27 mouse cellular contexts compared by ENCODE assay signal in genomic region chr10:109603241-109603640, GRCm38 (mm10).
DNase-seq lines count a peak whose midpoint lies in the region; ATAC-seq and TF ChIP-seq lines count a peak whose summit lies in the region.
"Had no signal": no experiment of that assay in that cellular context is flagged by ENCODE, and none has a peak within 500 bp of the region (broad histone marks: within the 10 kb centered on the region; RNA-seq: fewer than 3 reads in every experiment).

No protein-coding gene starts in this region.

- H3K27ac ChIP-seq in layer of hippocampus, adult 2 months, result peak overlapping the region; percentile 49; the same call in 1 of the 2 replicates
- H3K27ac ChIP-seq in left cerebral cortex, adult 2 months, result peak overlapping the region; percentile 81
- H3K27ac ChIP-seq: embryonic facial prominence, embryonic 13.5 days; embryonic facial prominence, embryonic 15.5 days; forebrain, embryonic 10.5 days; forebrain, embryonic 12.5 days had no signal

- no peak for DNase-seq in frontal cortex, postnatal 10 days (ENCODE audit: low spot score in 2 of 2)
- no peak for DNase-seq in layer of hippocampus, adult 2 months (ENCODE audit: low spot score in 2 of 2)
- no peak for DNase-seq in layer of hippocampus, adult 9-10 months (ENCODE audit: low spot score)
- DNase-seq in left cerebral cortex, adult 2 months (ENCODE audit: extremely low spot score in 1 of 2, low spot score in 2 of 2), result no peak
- DNase-seq in left cerebral cortex, adult 11 months (ENCODE audit: low spot score), result no peak
- no peak for DNase-seq in testis, postnatal 10 days (ENCODE audit: low spot score)
- DNase-seq: adrenal gland, adult 8-10 months; adrenal gland, postnatal 14 days; adrenal gland, postnatal 36 days; B cell, adult 2 months; cerebellum, adult 11 months; cerebellum, adult 18-20 months; cerebellum, adult 8-10 months; cerebellum, adult 9-11 months; cerebellum, postnatal 14 days; cerebellum, postnatal 36 days; embryo, embryonic 11 days had no signal

- intact Hi-C loops in left cerebral cortex, adult 2 months (cut with DNase I), result no loop called here

- peak; percentile 24; the same call in 1 of the 2 replicates for ATAC-seq in frontal cortex, adult (ENCODE audit: low TSS enrichment)
- ATAC-seq: activated CD4-positive, CD25-positive, alpha-beta regulatory T cell, adult 4 months; CD4-positive, CD25-positive, alpha-beta regulatory T cell, adult 4 months; forebrain, embryonic 14.5 days; Patski had no signal

- H3K4me3 ChIP-seq in layer of hippocampus, adult 2 months, result no peak overlapping the region
- no peak overlapping the region for H3K4me3 ChIP-seq in left cerebral cortex, adult 2 months
- H3K4me3 ChIP-seq: embryonic facial prominence, embryonic 13.5 days; embryonic facial prominence, embryonic 15.5 days; erythroblast, embryonic 14.5 days; forebrain, embryonic 10.5 days; forebrain, embryonic 12.5 days had no signal

- TF ChIP-seq CTCF in layer of hippocampus, adult 2 months (conservative IDR thresholded peaks at IDR 0.05), result no peak
- no peak for TF ChIP-seq CTCF in left cerebral cortex, adult 2 months (IDR thresholded peaks at IDR 0.05)
